Mouse (Mus musculus) bone marrow macrophage, adult 2 months (primary cell): ENCODE results near the gene B3gntl1. TPM values are rescaled to one million over a fixed set of nuclear protein-coding genes. Genes with fewer than 3 reads are reported as not detected.

Experiments
- H3K27ac ChIP-seq: 2 replicates; pipeline ENCODE4 v1.5.1; 2012; ENCODE audit warnings: low read depth, low read length; ENCODE audit not compliant: insufficient read depth
- H3K4me1 ChIP-seq: 2 replicates; pipeline ENCODE4 v1.6.1; 2012; ENCODE audit warnings: low read length; ENCODE audit not compliant: control insufficient read depth, insufficient read depth
- H3K4me3 ChIP-seq: 2 replicates; pipeline ENCODE4 v1.5.1; 2012; ENCODE audit warnings: mild to moderate bottlenecking, low read length, moderate library complexity; ENCODE audit not compliant: insufficient read depth
- CTCF ChIP-seq: IDR thresholded peaks from 2 replicates; pipeline ENCODE4 v1.5.1; 2012; ENCODE audit warnings: low read depth, mild to moderate bottlenecking, low read length, moderate library complexity
- POLR2A ChIP-seq: IDR thresholded peaks from 2 replicates; pipeline ENCODE4 v1.6.1; 2012; ENCODE audit warnings: mild to moderate bottlenecking, low read depth, low read length, borderline replicate concordance
- polyA plus RNA-seq: library from polyadenylated mRNA; stranded (reverse); fragments of >200 nt; gene quantifications from 2 replicates; pipeline ENCODE4 v1.2.4, GENCODE M21; 2012; ENCODE audit not compliant: missing spikeins, insufficient read depth, insufficient read length

Gene B3gntl1
- 5.5 and 5.7 TPM in 2 replicates for polyA plus RNA-seq

DNA sequence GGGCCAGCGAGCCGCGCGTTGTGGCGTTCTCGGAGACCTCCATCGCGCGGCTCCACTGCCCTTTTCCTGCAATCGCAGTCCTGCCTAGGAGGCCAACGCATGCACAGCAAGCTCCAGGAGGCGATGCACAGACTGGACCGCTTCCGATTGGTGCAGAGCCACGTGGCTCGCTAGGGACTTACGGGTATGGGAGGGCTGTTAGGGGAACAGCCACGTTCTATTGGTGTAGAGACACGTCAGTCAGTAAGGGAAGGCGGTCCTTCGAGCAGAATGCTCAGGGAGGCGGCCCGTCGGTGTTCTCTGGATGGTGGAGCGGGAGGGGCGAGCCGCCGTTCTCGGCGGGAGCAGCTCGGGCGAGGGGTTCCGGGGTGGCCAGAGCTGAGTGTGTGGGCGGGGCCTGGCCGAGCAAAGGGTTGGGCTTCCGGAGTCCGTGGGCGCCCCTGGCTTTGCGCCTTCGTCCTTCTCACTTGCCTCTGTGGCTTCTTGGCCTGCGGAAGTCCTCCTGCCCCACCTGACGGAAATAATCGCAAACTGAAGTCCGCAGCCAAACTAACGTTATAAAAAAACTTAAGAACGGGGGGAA lies at the start of gene B3gntl1:
B3gntl1 (minus strand) TSS at position 164 of the 583 bp plus-strand sequence.
- H3K4me1 ChIP-seq: peaks cover 13% of the 10 kb centered on the region
- H3K4me3 ChIP-seq: peak within 1 kb of the TSS; percentile 73
- H3K27ac ChIP-seq: peak within 1 kb of the TSS; percentile 84
- TF ChIP-seq POLR2A (0 out of 2 replicates have a peak, but pooled peaks have one; percentile 79), CTCF (no peak)

GRCm38 (mm10) chr11:121722434-121722833 lies 49.5 kb upstream of the B3gntl1 start:
- Histone ChIP-seq H3K4me3 (no peak overlapping the region), H3K27ac (peak overlapping the region; percentile 34), H3K4me1 (peaks cover 61% of the 10 kb centered on the region)
- no peak for TF ChIP-seq POLR2A
- no peak for TF ChIP-seq CTCF

DNA sequence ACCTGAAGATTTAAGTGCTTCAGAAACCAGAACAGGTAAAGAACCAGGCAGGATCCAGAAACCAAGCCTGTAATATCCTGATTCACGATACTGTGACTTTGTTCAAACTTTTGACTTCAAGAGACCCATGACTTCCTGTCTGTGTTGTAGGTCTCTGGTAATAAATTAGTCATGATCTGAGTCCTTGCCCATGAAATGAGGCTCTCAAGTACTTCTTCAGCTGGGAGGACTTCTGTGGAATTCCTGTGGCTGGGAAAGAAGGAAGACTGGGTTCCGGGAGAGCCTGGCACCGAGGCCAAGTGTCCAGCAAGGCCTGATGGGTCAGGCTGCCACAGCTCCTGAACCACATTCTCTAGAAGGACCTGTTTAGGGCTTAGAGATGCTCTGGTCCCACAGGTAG lies 47.8 kb upstream of the B3gntl1 start:
- Histone ChIP-seq H3K27ac (peak overlapping the region; percentile 5; the same call in 1 of the 2 replicates), H3K4me1 (peaks cover 56% of the 10 kb centered on the region), H3K4me3 (no peak overlapping the region)
- TF ChIP-seq CTCF (no peak), POLR2A (no peak)

GRCm38 (mm10) chr11:121717724-121718123 lies 44.8 kb upstream of the B3gntl1 start:
- no peak overlapping the region for H3K4me3 ChIP-seq
- TF ChIP-seq POLR2A: no peak
- TF ChIP-seq CTCF: no peak
- no peak overlapping the region for H3K27ac ChIP-seq
- peaks cover 47% of the 10 kb centered on the region for H3K4me1 ChIP-seq

DNA sequence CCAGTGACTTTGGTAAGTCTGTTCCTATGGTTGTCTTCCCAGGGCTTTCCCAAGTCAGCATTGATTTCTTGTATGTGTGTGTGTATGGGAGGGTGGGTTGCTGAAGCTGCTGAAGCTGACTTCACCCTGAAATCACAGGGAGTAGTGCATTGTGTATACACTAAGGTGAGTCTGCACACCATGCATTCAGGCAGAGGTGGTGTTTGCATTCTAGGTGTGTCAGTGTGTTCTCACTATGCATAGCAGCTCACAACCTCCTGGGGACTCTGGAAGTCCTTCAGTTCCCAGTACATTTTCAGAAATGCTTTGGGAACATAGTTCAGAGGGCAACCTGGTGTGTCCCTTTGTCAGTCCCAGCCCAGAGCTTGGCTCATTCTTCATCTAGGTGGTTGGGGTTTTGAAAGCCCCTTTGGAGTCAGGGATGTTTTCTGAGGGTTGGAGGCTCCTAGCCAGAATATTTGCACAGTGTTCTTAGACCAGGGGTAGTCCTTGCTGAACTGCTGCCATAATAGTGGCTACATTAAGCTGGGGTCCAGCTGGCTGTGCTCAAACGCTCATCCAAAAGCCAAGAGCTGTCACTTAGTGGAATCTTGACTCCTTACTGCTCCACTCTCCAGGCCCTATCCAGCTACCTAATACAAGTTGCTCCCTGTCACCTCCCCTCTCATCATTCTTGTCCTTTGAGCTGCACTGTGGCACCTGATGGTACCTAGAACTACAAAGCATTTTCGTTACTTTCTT lies 42.0 kb upstream of the B3gntl1 start:
- Histone ChIP-seq H3K27ac (no peak overlapping the region), H3K4me1 (peaks cover 51% of the 10 kb centered on the region), H3K4me3 (no peak overlapping the region)
- TF ChIP-seq POLR2A (no peak), CTCF (no peak)

DNA sequence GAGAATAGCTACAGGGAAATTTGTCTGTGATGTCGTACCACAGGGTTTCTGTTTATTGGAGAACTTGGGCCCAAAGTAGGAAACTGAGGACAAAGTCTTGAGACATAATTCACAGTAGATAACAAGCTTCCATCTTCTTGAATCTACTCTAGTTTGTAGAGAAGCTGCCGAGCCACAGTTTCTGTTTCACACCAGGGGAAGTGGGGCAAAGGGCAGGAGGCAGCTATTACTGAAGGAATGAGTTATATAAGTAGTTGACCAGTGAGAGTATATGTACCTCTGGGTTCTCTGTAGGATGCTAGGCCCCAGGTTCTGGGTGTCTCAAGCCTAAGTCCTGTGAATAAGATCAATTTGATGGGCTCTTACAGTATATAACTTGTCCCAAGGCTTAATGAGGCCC lies 40.6 kb upstream of the B3gntl1 start:
- TF ChIP-seq POLR2A (no peak), CTCF (no peak)
- peak overlapping the region; percentile 4; the same call in 1 of the 2 replicates for H3K27ac ChIP-seq
- H3K4me3 ChIP-seq: no peak overlapping the region
- peaks cover 46% of the 10 kb centered on the region for H3K4me1 ChIP-seq

GRCm38 (mm10) chr11:121712987-121713386 lies 40.0 kb upstream of the B3gntl1 start:
- Histone ChIP-seq H3K4me3 (no peak overlapping the region), H3K27ac (peak overlapping the region; percentile 4; the same call in 1 of the 2 replicates), H3K4me1 (peaks cover 51% of the 10 kb centered on the region)
- TF ChIP-seq CTCF: no peak
- no peak for TF ChIP-seq POLR2A

DNA sequence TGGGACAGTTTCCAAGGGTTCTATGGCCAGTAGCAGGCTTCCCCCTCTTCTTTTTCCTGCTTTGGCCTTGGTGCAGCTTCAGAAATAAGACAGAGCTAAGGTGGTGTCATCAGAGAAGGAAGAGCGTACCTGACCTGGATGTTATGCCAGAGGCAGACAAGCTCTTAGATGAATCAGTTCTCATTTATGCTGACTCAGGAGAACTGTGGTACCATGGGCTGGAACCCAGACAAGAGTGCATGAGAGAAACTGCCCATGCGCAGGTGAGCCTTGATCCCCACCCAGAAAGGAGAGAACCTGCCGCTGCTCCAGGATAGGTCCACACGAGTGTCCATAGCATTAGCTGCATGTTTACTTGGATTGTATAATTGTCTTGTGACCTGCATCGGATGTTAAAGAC lies 37.3 kb upstream of the B3gntl1 start:
- Histone ChIP-seq H3K4me1 (peaks cover 68% of the 10 kb centered on the region), H3K4me3 (no peak overlapping the region), H3K27ac (no peak overlapping the region)
- TF ChIP-seq POLR2A (no peak), CTCF (no peak)

- peaks cover 71% of the 10 kb centered on the region for H3K4me1 ChIP-seq
Observed at GRCm38 (mm10) chr11:121709278-121709677, 36.3 kb upstream of the B3gntl1 start.

GRCm38 (mm10) chr11:121706521-121707005 lies 33.6 kb upstream of the B3gntl1 start:
- peak overlapping the region; percentile 46 for H3K4me3 ChIP-seq
- peaks cover 51% of the 10 kb centered on the region for H3K4me1 ChIP-seq
- H3K27ac ChIP-seq: peak overlapping the region; percentile 81
- TF ChIP-seq POLR2A: no peak
- TF ChIP-seq CTCF: no peak

More at GRCm38 (mm10) chr11:121709278-121709677, 36.3 kb upstream of the B3gntl1 start:
- no peak overlapping the region for H3K27ac ChIP-seq
- no peak for TF ChIP-seq POLR2A
- TF ChIP-seq CTCF: no peak
- H3K4me3 ChIP-seq: no peak overlapping the region
